Comparison of ENCODE assay signal across 14 mouse cellular contexts in genomic region chr1:162181187-162181975, GRCm38 (mm10).
DNase-seq lines count a peak whose midpoint lies in the region; ATAC-seq and TF ChIP-seq lines count a peak whose summit lies in the region.
"Had no signal": no experiment of that assay in that cellular context is flagged by ENCODE, and none has a peak within 500 bp of the region (broad histone marks: within the 10 kb centered on the region; RNA-seq: fewer than 3 reads in every experiment).

No protein-coding gene starts in this region.

- no peak for ATAC-seq in kidney, postnatal 0 days (replicated peaks; ENCODE audit: low FRiP score, low read depth)
- ATAC-seq in intestine, embryonic 15.5 days, result no peak
- no peak for ATAC-seq in stomach, embryonic 14.5 days (ENCODE audit: insufficient number of reproducible peaks, insufficient read depth, low FRiP score, low read depth)
- ATAC-seq: forebrain, embryonic 15.5 days had no signal

- H3K36me3 ChIP-seq in kidney, postnatal 0 days (ENCODE audit: insufficient read depth, low read length), result no peaks in the 10 kb centered on the region
- H3K36me3 ChIP-seq in embryonic facial prominence, embryonic 10.5 days (replicated peaks), result no peaks in the 10 kb centered on the region
- H3K36me3 ChIP-seq in intestine, embryonic 15.5 days, result no peaks in the 10 kb centered on the region
- H3K36me3 ChIP-seq in stomach, embryonic 14.5 days (ENCODE audit: control insufficient read depth, insufficient read depth, low read length), result no peaks in the 10 kb centered on the region
- H3K36me3 ChIP-seq: forebrain, embryonic 15.5 days had no signal

- H3K27ac ChIP-seq in kidney, postnatal 0 days, result no peak overlapping the region
- peak overlapping the region; percentile 37 for H3K27ac ChIP-seq in embryonic facial prominence, embryonic 10.5 days (replicated peaks)
- H3K27ac ChIP-seq in intestine, embryonic 15.5 days, result peak overlapping the region; percentile 36; the same call in 1 of the 2 replicates
- H3K27ac ChIP-seq in stomach, embryonic 14.5 days (ENCODE audit: low read length), result peak overlapping the region; percentile 44; the same call in 1 of the 2 replicates
- H3K27ac ChIP-seq: forebrain, embryonic 15.5 days had no signal

- H3K4me2 ChIP-seq in kidney, postnatal 0 days (ENCODE audit: low read length), result no peak overlapping the region
- H3K4me2 ChIP-seq in intestine, embryonic 15.5 days (replicated peaks), result no peak overlapping the region
- no peak overlapping the region for H3K4me2 ChIP-seq in stomach, embryonic 14.5 days (replicated peaks; ENCODE audit: low read depth, low read length)
- H3K4me2 ChIP-seq: forebrain, embryonic 15.5 days had no signal

- peak; percentile 32; the same call in 1 of the 2 replicates for TF ChIP-seq CTCF in kidney, postnatal 0 days (IDR thresholded peaks at IDR 0.05; ENCODE audit: low read depth)

- no peak overlapping the region for H3K4me3 ChIP-seq in kidney, postnatal 0 days (replicated peaks; ENCODE audit: low read depth, low read length)
- no peak overlapping the region for H3K4me3 ChIP-seq in embryonic facial prominence, embryonic 10.5 days
- no peak overlapping the region for H3K4me3 ChIP-seq in intestine, embryonic 15.5 days (replicated peaks)
- H3K4me3 ChIP-seq in stomach, embryonic 14.5 days (ENCODE audit: low read depth, low read length), result no peak overlapping the region
- H3K4me3 ChIP-seq: forebrain, embryonic 15.5 days had no signal

- H3K9me3 ChIP-seq in kidney, postnatal 0 days (replicated peaks; ENCODE audit: low read length), result no peaks in the 10 kb centered on the region
- no peaks in the 10 kb centered on the region for H3K9me3 ChIP-seq in embryonic facial prominence, embryonic 10.5 days
- H3K9me3 ChIP-seq in intestine, embryonic 15.5 days, result no peaks in the 10 kb centered on the region
- no peaks in the 10 kb centered on the region for H3K9me3 ChIP-seq in stomach, embryonic 14.5 days (ENCODE audit: control insufficient read depth, low read depth, low read length)
- H3K9me3 ChIP-seq: forebrain, embryonic 15.5 days had no signal

- no peaks in the 10 kb centered on the region for H3K27me3 ChIP-seq in kidney, postnatal 0 days (ENCODE audit: insufficient read depth, low read length)
- H3K27me3 ChIP-seq in embryonic facial prominence, embryonic 10.5 days (replicated peaks; ENCODE audit: low read depth, poor library complexity, severe bottlenecking), result no peaks in the 10 kb centered on the region
- H3K27me3 ChIP-seq in intestine, embryonic 15.5 days (replicated peaks), result no peaks in the 10 kb centered on the region
- no peaks in the 10 kb centered on the region for H3K27me3 ChIP-seq in stomach, embryonic 14.5 days (ENCODE audit: control insufficient read depth, insufficient read depth, low read length)
- H3K27me3 ChIP-seq: forebrain, embryonic 15.5 days had no signal

- peaks cover 15% of the 10 kb centered on the region for H3K4me1 ChIP-seq in kidney, postnatal 0 days (replicated peaks; ENCODE audit: insufficient read depth, low read length)
- H3K4me1 ChIP-seq in embryonic facial prominence, embryonic 10.5 days, result peaks cover 56% of the 10 kb centered on the region
- peaks cover 15% of the 10 kb centered on the region for H3K4me1 ChIP-seq in intestine, embryonic 15.5 days (replicated peaks)
- peaks cover 35% of the 10 kb centered on the region for H3K4me1 ChIP-seq in stomach, embryonic 14.5 days (ENCODE audit: control insufficient read depth, insufficient read depth, low read length)

- peak; percentile 21 for DNase-seq in kidney, postnatal 0 days (ENCODE audit: low spot score)
- no peak for DNase-seq in kidney, adult 11 months
- DNase-seq in embryonic facial prominence, embryonic 10.5 days (ENCODE audit: low spot score), result no peak
- DNase-seq in thymus, postnatal 14 days, result no peak
- DNase-seq in spleen, postnatal 4 days (ENCODE audit: low spot score in 2 of 2), result no peak
- DNase-seq: adrenal gland, postnatal 25 days; cerebellum, adult 11 months; gastrocnemius, postnatal 25 days; kidney, postnatal 36 days; lung, postnatal 10 days; right cerebral cortex, postnatal 14 days had no signal

- WGBS in kidney, postnatal 0 days, result 69% methylated on average over 7 of the region's 7 CpGs
- 75% methylated on average over 7 of the region's 7 CpGs for WGBS in embryonic facial prominence, embryonic 10.5 days
- 73% methylated on average over 7 of the region's 7 CpGs for WGBS in intestine, embryonic 15.5 days
- 74% methylated on average over 7 of the region's 7 CpGs for WGBS in stomach, embryonic 14.5 days

- H3K9ac ChIP-seq in kidney, postnatal 0 days (ENCODE audit: low read depth, low read length), result no peak overlapping the region
- no peak overlapping the region for H3K9ac ChIP-seq in intestine, embryonic 15.5 days
- H3K9ac ChIP-seq in stomach, embryonic 14.5 days (replicated peaks; ENCODE audit: low read depth, low read length), result no peak overlapping the region
- H3K9ac ChIP-seq: forebrain, embryonic 15.5 days had no signal
